Mouse (Mus musculus): ENCODE data around the gene Primpol. TPM values are rescaled to one million over a fixed set of nuclear protein-coding genes. Genes with fewer than 3 reads are reported as not detected.

Primpol gene
- polyA plus RNA-seq, 1 experiment from 2014 or later: 7.8 TPM

Other genes starting within 250 kb of the Primpol start
- gene Acsl1, start 146.2 kb downstream of the Primpol start, polyA plus RNA-seq (2015; fragmentation: Nextera tagmentation; extraction: Ambion mirVana): 17.2 and 18.8 TPM in 2 replicates
- gene Cenpu, start 65.2 kb downstream of the Primpol start, polyA plus RNA-seq (2015; fragmentation: Nextera tagmentation; extraction: Ambion mirVana): 5.5 and 6.1 TPM in 2 replicates
- gene Casp3, start 79 bp upstream of the Primpol start, polyA plus RNA-seq (2015; fragmentation: Nextera tagmentation; extraction: Ambion mirVana): 225 and 245 TPM in 2 replicates
- 9.1 and 9.6 TPM in 2 replicates for gene Irf2, start 122.5 kb upstream of the Primpol start, polyA plus RNA-seq (2015; fragmentation: Nextera tagmentation; extraction: Ambion mirVana)